Mouse (Mus musculus) heart, embryonic 14.5 days (tissue): ENCODE results near the gene Tmem132c. TPM values are rescaled to one million over a fixed set of nuclear protein-coding genes. Genes with fewer than 3 reads are reported as not detected.
A peak's percentile ranks its signal among the peaks of the same experiment; 100 is the strongest.

Source experiments
- ATAC-seq: fragments of 200-750 bp; cut with Nextera tagmentation; 2 replicates; pipeline ENCODE4 v1.8.0; 2017; ENCODE audit warnings: low read depth, moderate TSS enrichment; ENCODE audit not compliant: insufficient number of reproducible peaks, insufficient read depth, low FRiP score
- H3K27ac ChIP-seq, 2 experiments: fragments of 200-500 bp in 1 of 2; fragments of 300-500 bp in 1 of 2; sonication (generic) in 1 of 2; replicated peaks in 1 of 2; 2 replicates each; pipeline ENCODE4 v1.5.1; 2012 to 2014; ENCODE audit warnings: low read depth in 2 of 2, low read length in 2 of 2, control low read depth in 1 of 2, mild to moderate bottlenecking in 1 of 2, mixed read lengths in 1 of 2; ENCODE audit not compliant: control insufficient read depth in 1 of 2, insufficient read depth in 1 of 2
- H3K27me3 ChIP-seq: fragments of 300-500 bp; sonication (generic); 2 replicates; pipeline ENCODE4 v1.6.1; 2014; ENCODE audit warnings: mild to moderate bottlenecking, low read length, control low read depth; ENCODE audit not compliant: control insufficient read depth, insufficient read depth
- H3K36me3 ChIP-seq: fragments of 300-500 bp; sonication (generic); 2 replicates; pipeline ENCODE4 v1.6.1; 2014; ENCODE audit warnings: mild to moderate bottlenecking, control low read depth, low read length, mixed read lengths; ENCODE audit not compliant: control insufficient read depth, insufficient read depth
- H3K4me1 ChIP-seq, 2 experiments: fragments of 200-500 bp in 1 of 2; fragments of 300-500 bp in 1 of 2; sonication (generic) in 1 of 2; 2 replicates each; pipeline ENCODE4 v1.6.1; 2012 to 2014; ENCODE audit warnings: low read length in 2 of 2, control low read depth in 1 of 2, mixed read lengths in 1 of 2; ENCODE audit not compliant: control insufficient read depth in 2 of 2, insufficient read depth in 2 of 2
- H3K4me2 ChIP-seq: fragments of 300-500 bp; sonication (generic); 2 replicates; pipeline ENCODE4 v1.6.1; 2014; ENCODE audit warnings: mild to moderate bottlenecking, low read length
- H3K4me3 ChIP-seq, 2 experiments: fragments of 200-500 bp in 1 of 2; fragments of 300-500 bp in 1 of 2; sonication (generic) in 1 of 2; 2 replicates each; pipeline ENCODE4 v1.5.1; 2012 to 2014; ENCODE audit warnings: low read length in 2 of 2, mild to moderate bottlenecking in 2 of 2, control low read depth in 1 of 2, low read depth in 1 of 2, moderate library complexity in 1 of 2; ENCODE audit not compliant: control insufficient read depth in 1 of 2, insufficient read depth in 1 of 2
- H3K9ac ChIP-seq: fragments of 300-500 bp; sonication (generic); 2 replicates; pipeline ENCODE4 v1.6.1; 2014; ENCODE audit warnings: mild to moderate bottlenecking, low read length
- H3K9me3 ChIP-seq: fragments of 300-500 bp; sonication (generic); 2 replicates; pipeline ENCODE4 v1.6.1; 2016; ENCODE audit warnings: low read length, control low read depth; ENCODE audit not compliant: control insufficient read depth
- WGBS: fragments of 180-500 bp; shearing (Covaris S2); extraction: QIAGEN DNeasy Blood & Tissue Kit; methylation state at CpG from one replicate; pipeline ENCODE4 v1.1.7; 2014; 5-methylcytosine and 5-hydroxymethylcytosine counted together
- polyA plus RNA-seq: library from polyadenylated mRNA; unstranded; fragments of >200 nt; fragmentation: Nextera tagmentation; extraction: Ambion mirVana; gene quantifications from 2 replicates; pipeline ENCODE4 v1.2.1, GENCODE M21; 2014

Tmem132c gene
- polyA plus RNA-seq, 1 experiment from 2014 or later = 1.1 TPM

DNA sequence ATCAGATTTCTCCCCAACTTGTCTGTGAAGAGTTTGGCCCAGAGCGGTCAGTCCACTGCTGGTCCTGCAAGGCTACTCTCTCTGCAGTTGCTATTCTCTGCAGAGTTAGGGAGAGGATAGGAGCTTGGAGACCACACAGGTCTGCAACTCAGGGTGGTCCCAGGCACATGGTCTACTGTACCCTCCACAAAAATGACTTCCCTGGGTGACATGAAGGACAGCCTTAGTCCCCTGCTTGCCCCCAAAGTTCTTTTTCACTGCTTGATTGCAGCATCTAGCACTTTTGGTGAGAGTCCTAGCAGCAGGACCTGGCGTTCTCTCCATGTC is 69.4 kb downstream of the Tmem132c start:
- H3K27ac ChIP-seq = no peak overlapping the region
- ATAC-seq = no peak
- no peak overlapping the region for H3K9ac ChIP-seq

DNA sequence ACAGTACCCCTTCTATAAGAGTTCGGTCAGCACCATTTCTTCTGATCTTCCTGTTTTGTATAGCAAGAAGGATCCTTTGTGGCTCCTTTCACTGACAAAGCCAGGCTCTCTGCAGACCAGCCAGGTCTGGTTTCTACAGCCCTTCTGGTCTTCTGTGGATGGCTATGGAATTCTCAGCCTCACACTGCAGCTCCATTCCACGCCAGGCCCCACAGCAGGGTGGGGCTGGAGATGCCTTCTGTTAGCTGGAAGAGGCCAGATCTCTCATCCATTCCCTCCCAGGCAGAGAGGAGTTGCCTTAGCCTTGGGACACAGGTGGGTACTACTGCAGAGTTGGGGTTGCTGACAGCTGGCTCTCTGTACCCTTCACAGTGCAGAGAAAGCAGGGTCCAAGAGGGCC is 72.0 kb downstream of the Tmem132c start:
- Histone ChIP-seq H3K9ac (no peak overlapping the region), H3K27ac (no peak overlapping the region), H3K4me3 (no peak overlapping the region), H3K36me3 (no peaks in the 10 kb centered on the region), H3K4me2 (no peak overlapping the region), H3K9me3 (no peaks in the 10 kb centered on the region), H3K27me3 (no peaks in the 10 kb centered on the region), H3K4me1 (no peaks in the 10 kb centered on the region; a peak in 1 of 4 replicates)
- ATAC-seq = no peak
- 63% methylated on average over 2 of the region's 2 CpGs for WGBS

More for the DNA sequence above, 69.4 kb downstream of the Tmem132c start:
- H3K4me2 ChIP-seq = no peak overlapping the region
- no peak overlapping the region for H3K4me3 ChIP-seq
- H3K27me3 ChIP-seq = no peaks in the 10 kb centered on the region
- H3K9me3 ChIP-seq = no peaks in the 10 kb centered on the region
- no peaks in the 10 kb centered on the region for H3K36me3 ChIP-seq
- no peaks in the 10 kb centered on the region; a peak in 1 of 4 replicates for H3K4me1 ChIP-seq
- WGBS = 62% methylated on average over 2 of the region's 2 CpGs

DNA sequence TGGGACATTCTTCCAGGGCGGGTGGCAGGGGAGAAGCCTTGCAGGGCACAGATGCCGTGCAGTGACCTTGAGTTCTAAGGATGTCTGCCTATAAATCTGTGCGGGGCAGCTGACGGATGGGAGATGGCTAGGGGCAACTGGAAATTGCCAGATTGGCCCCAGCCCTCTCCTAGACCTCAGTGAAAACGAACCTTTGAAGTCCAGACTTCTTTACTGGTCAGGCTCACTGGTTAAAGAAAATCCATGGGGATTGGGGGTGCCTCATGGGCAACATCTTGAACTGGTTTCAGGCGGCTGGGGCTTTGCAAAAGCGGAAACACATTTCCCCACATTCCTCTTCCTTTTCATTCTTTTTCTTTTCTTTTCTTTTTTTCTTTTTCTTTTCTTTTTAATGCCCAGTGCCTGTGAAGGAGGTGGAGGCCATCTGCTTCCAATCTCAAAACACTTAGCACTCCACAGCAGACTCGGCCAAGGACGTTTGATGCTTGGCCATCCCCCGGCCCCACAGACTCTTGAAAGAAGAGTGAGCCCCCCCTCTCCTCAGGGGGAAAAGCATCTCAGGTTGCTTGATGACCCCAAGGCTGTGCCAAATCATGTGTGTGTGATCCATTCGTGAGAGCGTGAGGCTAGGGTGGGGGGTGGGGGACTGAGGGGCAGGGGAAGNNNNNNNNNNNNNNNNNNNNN is 77.6 kb downstream of the Tmem132c start:
- Histone ChIP-seq H3K27ac (0 out of 4 replicates have a peak overlapping the region, but pooled peaks of 1 of the 2 experiments have one; percentile 3), H3K4me2 (no peak overlapping the region), H3K9ac (no peak overlapping the region), H3K27me3 (no peaks in the 10 kb centered on the region), H3K9me3 (no peaks in the 10 kb centered on the region), H3K36me3 (no peaks in the 10 kb centered on the region), H3K4me1 (peaks cover 6 to 10% of the 10 kb centered on the region in 2 experiments; a peak in 3 of 4 replicates), H3K4me3 (no peak overlapping the region)
- WGBS = 32% methylated on average over 12 of the region's 12 CpGs
- ATAC-seq = no peak

DNA sequence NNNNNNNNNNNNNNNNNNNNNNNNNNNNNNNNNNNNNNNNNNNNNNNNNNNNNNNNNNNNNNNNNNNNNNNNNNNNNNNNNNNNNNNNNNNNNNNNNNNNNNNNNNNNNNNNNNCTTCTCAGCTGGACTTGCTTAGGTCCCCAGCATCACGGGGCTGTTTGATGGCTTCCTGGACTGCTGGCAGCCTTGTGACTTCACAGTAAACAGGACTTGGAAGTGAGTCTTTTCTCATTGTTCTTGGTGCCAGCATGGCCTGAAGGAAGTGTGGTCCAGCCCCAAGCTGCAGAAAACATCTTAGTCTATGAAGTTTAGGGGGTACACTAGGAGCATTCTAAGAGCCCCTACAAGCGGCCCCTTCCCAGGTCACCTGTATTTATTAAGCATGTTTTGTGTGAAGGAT is 83.0 kb downstream of the Tmem132c start:
- ATAC-seq = no peak
- H3K4me1 ChIP-seq = peaks cover 4 to 10% of the 10 kb centered on the region in 2 experiments; a peak in 2 of 4 replicates
- WGBS = 45% methylated on average over 2 of the region's 2 CpGs
- no peaks in the 10 kb centered on the region for H3K27me3 ChIP-seq
- no peak overlapping the region for H3K4me2 ChIP-seq
- H3K9me3 ChIP-seq = no peaks in the 10 kb centered on the region
- no peak overlapping the region for H3K9ac ChIP-seq
- H3K4me3 ChIP-seq = no peak overlapping the region
- H3K36me3 ChIP-seq = no peaks in the 10 kb centered on the region
- no peak overlapping the region for H3K27ac ChIP-seq

DNA sequence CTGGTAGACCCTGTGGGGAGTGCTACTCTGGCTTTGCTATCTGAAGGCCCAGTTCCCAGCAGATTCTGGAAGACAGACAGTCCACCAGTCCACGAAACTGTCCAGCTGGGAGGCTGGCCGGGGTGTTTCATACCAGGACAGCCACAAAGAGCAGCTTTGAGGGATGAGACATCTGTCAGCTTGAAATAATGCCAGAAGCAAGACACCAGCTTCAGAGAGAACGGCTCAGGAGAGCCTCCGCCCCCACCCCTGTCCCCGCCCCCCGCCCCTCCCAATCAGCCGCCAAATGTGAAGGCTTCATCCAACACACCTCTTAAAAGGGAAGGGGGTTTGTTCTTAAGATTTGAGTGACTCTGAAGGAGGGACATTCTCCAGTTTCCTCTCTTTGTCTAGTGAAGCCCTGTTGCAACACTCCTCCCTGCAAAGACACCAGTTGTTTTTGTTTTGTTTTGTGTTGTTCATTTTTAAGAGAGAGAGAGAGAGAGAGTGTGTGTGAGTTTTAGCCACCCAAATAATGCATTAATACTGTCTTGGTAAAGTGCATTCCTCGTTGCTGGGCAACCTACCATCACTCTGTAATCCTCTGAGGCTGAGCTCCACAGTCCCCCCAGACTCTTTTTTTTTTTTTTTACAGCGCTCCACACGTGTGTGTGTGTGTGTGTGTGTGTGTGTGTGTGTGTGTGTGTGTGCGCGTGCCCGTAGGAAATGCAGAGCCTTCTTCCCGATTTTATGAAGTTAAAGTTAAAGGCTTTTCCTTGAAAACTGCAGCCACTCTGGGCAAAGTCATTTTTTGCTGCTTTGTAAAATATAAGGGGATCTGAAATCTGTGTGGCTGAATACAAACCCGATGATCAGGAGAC is 94.7 kb downstream of the Tmem132c start:
- Histone ChIP-seq H3K36me3 (no peaks in the 10 kb centered on the region), H3K27ac (no peak overlapping the region), H3K4me1 (peaks cover 5 to 7% of the 10 kb centered on the region in 2 experiments; a peak in 1 of 4 replicates), H3K9me3 (no peaks in the 10 kb centered on the region), H3K9ac (no peak overlapping the region), H3K27me3 (no peaks in the 10 kb centered on the region), H3K4me3 (no peak overlapping the region), H3K4me2 (peak overlapping the region; percentile 28)
- 14% methylated on average over 15 of the region's 15 CpGs for WGBS
- ATAC-seq = no peak

DNA sequence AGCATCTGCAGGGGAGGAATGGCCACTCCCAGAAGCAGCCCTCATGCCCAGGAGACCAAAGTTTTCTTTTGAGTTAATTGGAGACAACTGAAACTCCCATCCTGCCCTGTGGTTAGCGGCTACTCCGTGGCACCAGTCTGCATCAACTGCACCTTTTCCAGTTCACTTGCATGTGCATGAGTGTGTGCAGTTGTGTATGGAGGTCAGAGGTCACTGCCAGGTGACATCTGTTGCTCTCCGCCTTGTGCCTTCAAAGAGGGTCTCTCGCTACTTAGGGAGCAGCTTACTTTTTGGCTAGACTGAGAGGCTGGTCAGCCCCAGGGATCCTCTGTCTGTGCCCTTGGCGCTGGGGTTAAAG is 95.3 kb downstream of the Tmem132c start:
- Histone ChIP-seq H3K27ac (no peak overlapping the region), H3K27me3 (no peaks in the 10 kb centered on the region), H3K9ac (no peak overlapping the region), H3K4me2 (no peak overlapping the region), H3K36me3 (no peaks in the 10 kb centered on the region), H3K4me3 (no peak overlapping the region), H3K4me1 (peaks cover 5 to 7% of the 10 kb centered on the region in 2 experiments; a peak in 1 of 4 replicates), H3K9me3 (no peaks in the 10 kb centered on the region)
- 38% methylated on average over 5 of the region's 5 CpGs for WGBS
- no peak for ATAC-seq

DNA sequence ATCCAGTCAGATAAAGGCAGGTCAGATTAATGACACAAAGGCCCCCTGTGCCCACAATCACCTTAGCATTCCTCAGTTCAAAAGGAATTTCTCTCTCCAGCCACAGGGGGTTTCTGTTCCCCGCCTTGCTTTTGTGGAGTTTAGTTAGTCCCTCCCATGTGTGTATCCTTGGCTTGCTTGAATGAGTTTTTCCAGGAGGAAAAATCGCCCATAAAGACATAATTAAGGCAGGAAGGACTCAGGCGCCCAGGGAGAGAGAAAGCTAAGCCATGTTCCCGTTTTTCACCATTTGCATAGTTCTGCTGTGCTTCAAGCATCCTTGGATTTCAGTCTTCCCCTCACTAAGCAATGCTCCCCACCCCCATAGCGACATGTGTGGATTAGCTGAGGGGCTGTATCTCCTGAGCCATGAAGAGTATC is 97.4 kb downstream of the Tmem132c start:
- H3K36me3 ChIP-seq = no peaks in the 10 kb centered on the region
- no peak overlapping the region for H3K4me3 ChIP-seq
- H3K27me3 ChIP-seq = no peaks in the 10 kb centered on the region
- ATAC-seq = no peak
- no peak overlapping the region for H3K9ac ChIP-seq
- H3K9me3 ChIP-seq = no peaks in the 10 kb centered on the region
- H3K4me1 ChIP-seq = peaks cover 5 to 7% of the 10 kb centered on the region in 2 experiments; a peak in 1 of 4 replicates
- no peak overlapping the region for H3K4me2 ChIP-seq
- H3K27ac ChIP-seq = no peak overlapping the region
- WGBS = 13% methylated on average over 5 of the region's 5 CpGs
